Mouse (Mus musculus): ENCODE measurements around the gene Trappc3l.
"Not testable (repeated sequence)": the region's sequence is repeated elsewhere in the genome, so short reads cannot be mapped to it uniquely, and the experiment has no call there.

Trappc3l gene

GRCm38 (mm10) chr10:34037401-34037800, at the start of gene Trappc3l:
Trappc3l (plus strand) TSS chr10:34037597.
- in situ Hi-C loops (cut with MboI; ENCODE audit: unreplicated experiment in 2 of 2), result loop anchor here in 1 of 2 experiments (5.0 kb wide), 1 partner anchor 115 kb away; no protein-coding TSS in a partner anchor

GRCm38 (mm10) chr10:33996686-33997085, 40.7 kb upstream of the Trappc3l start:
- in situ Hi-C loops (cut with MboI; ENCODE audit: unreplicated experiment in 2 of 2), result not testable (repeated sequence)

- in situ Hi-C loops (cut with MboI; ENCODE audit: unreplicated experiment in 2 of 2), result no loop called here
Measured at GRCm38 (mm10) chr10:33998397-33998796, 39.0 kb upstream of the Trappc3l start.

- in situ Hi-C loops (cut with MboI; ENCODE audit: unreplicated experiment in 2 of 2), result no loop called here
Measured at GRCm38 (mm10) chr10:34012581-34012980, 24.8 kb upstream of the Trappc3l start.

GRCm38 (mm10) chr10:34013241-34013640, 24.2 kb upstream of the Trappc3l start:
- in situ Hi-C loops (cut with MboI; ENCODE audit: unreplicated experiment in 2 of 2), result no loop called here

GRCm38 (mm10) chr10:34018746-34019301, 18.6 kb upstream of the Trappc3l start:
- in situ Hi-C loops (cut with MboI; ENCODE audit: unreplicated experiment in 2 of 2), result loop anchor here (5.0 kb wide), 4 partner anchors 67 to 278 kb away; partner anchors contain the start of genes Tspyl1 (in 1 of the 2), Tspyl4 (in 1 of the 2) and Zup1 (in 1 of the 2)

- in situ Hi-C loops (cut with MboI; ENCODE audit: unreplicated experiment in 2 of 2), result loop anchor here (5.0 kb wide), 4 partner anchors 67 to 278 kb away; partner anchors contain the start of genes Tspyl1 (in 1 of the 2), Tspyl4 (in 1 of the 2) and Zup1 (in 1 of the 2)
Measured at GRCm38 (mm10) chr10:34019302-34020075, 17.9 kb upstream of the Trappc3l start, which contains the start of gene Rwdd1. Rwdd1 (minus strand) TSS chr10:34019624.

GRCm38 (mm10) chr10:34030322-34030721, 7.1 kb upstream of the Trappc3l start:
- in situ Hi-C loops (cut with MboI; ENCODE audit: unreplicated experiment in 2 of 2), result no loop called here

- in situ Hi-C loops (cut with MboI; ENCODE audit: unreplicated experiment in 2 of 2), result no loop called here
Measured at GRCm38 (mm10) chr10:34033630-34034305, 3.6 kb upstream of the Trappc3l start.

- in situ Hi-C loops (cut with MboI; ENCODE audit: unreplicated experiment in 2 of 2), result loop anchor here in 1 of 2 experiments (5.0 kb wide), 1 partner anchor 116 kb away; no protein-coding TSS in a partner anchor
Measured at GRCm38 (mm10) chr10:34036587-34036986, 810 bp upstream of the Trappc3l start.

- in situ Hi-C loops (cut with MboI; ENCODE audit: unreplicated experiment in 2 of 2), result loop anchor here (5.0 kb wide), 1 partner anchor 283 kb away; no protein-coding TSS in a partner anchor
Measured at GRCm38 (mm10) chr10:34044210-34044609, 6.8 kb downstream of the Trappc3l start, which contains the start of gene Calhm4. Calhm4 (minus strand) TSS chr10:34044310.

GRCm38 (mm10) chr10:34053987-34054386, 16.6 kb downstream of the Trappc3l start:
- in situ Hi-C loops (cut with MboI; ENCODE audit: unreplicated experiment in 2 of 2), result no loop called here

- in situ Hi-C loops (cut with MboI; ENCODE audit: unreplicated experiment in 2 of 2), result no loop called here
Measured at GRCm38 (mm10) chr10:34066591-34066990, 29.2 kb downstream of the Trappc3l start.

- in situ Hi-C loops (cut with MboI; ENCODE audit: unreplicated experiment in 2 of 2), result no loop called here
Measured at GRCm38 (mm10) chr10:34069606-34070005, 32.2 kb downstream of the Trappc3l start.

- in situ Hi-C loops (cut with MboI; ENCODE audit: unreplicated experiment in 2 of 2), result no loop called here
Measured at GRCm38 (mm10) chr10:34070999-34071492, 33.6 kb downstream of the Trappc3l start.

- in situ Hi-C loops (cut with MboI; ENCODE audit: unreplicated experiment in 2 of 2), result no loop called here
Measured at GRCm38 (mm10) chr10:34071650-34072049, 34.3 kb downstream of the Trappc3l start.

- in situ Hi-C loops (cut with MboI; ENCODE audit: unreplicated experiment in 2 of 2), result no loop called here
Measured at GRCm38 (mm10) chr10:34074522-34075200, 37.3 kb downstream of the Trappc3l start.

- in situ Hi-C loops (cut with MboI; ENCODE audit: unreplicated experiment in 2 of 2), result no loop called here
Measured at GRCm38 (mm10) chr10:34086514-34086913, 49.1 kb downstream of the Trappc3l start.

- in situ Hi-C loops (cut with MboI; ENCODE audit: unreplicated experiment in 2 of 2), result no loop called here
Measured at GRCm38 (mm10) chr10:34088515-34088914, 51.1 kb downstream of the Trappc3l start.

- in situ Hi-C loops (cut with MboI; ENCODE audit: unreplicated experiment in 2 of 2), result no loop called here
Measured at GRCm38 (mm10) chr10:34089517-34089916, 52.1 kb downstream of the Trappc3l start.
